Mouse (Mus musculus): ENCODE data around the gene Hist1h3b. TPM values are rescaled to one million over a fixed set of nuclear protein-coding genes. Genes with fewer than 3 reads are reported as not detected.

Gene Hist1h3b
- total RNA-seq (2023), result 1,000 to 10,000 TPM; 1,352 to 1,548 TPM

GRCm38 (mm10) chr13:23752067-23752741 lies at the start of gene Hist1h3b:
TSS of gene Hist1h3b (plus strand) at chr13:23752267.

DNA sequence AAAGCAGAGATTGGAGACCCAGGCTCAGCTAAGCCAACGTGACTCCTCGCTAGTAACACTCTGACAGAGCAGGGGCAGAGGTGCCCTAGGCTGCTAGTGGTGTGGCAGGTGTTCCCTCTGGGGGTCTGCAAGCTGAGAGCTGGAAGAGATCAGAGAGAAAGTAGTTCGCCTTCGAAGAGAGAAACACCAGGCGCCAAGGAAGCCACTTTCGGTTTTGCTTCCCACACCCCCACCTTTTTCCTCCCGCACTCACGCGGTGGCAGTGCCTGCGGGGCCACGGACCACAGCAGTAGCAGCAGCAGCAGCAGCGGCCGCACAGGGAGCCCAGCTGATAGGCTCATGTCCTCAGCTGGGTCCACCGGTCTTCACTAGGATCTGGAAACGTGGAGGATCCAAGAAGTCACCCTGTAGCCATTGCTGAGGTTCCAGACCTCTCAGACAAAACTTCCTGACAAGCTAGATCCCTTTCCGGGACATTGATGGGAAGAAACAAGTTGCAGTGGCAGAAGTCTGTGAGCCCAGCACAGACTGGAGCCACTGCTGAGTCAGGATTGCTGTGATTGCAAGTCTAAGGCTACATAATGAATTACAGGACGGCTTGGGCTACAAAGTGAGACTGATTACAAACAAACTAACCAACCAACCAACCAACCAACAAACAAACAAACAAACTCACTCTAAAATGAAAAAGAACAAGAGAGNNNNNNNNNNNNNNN lies 41.5 kb upstream of the Hist1h3b start, which contains the start of gene Hfe:
Gene Hfe (minus strand): TSS at position 481 of the 716 bp plus-strand sequence.

GRCm38 (mm10) chr13:23738677-23739068 lies 13.4 kb upstream of the Hist1h3b start, which contains the start of gene Hist1h1c:
TSS of gene Hist1h1c (plus strand) at chr13:23738808.

DNA sequence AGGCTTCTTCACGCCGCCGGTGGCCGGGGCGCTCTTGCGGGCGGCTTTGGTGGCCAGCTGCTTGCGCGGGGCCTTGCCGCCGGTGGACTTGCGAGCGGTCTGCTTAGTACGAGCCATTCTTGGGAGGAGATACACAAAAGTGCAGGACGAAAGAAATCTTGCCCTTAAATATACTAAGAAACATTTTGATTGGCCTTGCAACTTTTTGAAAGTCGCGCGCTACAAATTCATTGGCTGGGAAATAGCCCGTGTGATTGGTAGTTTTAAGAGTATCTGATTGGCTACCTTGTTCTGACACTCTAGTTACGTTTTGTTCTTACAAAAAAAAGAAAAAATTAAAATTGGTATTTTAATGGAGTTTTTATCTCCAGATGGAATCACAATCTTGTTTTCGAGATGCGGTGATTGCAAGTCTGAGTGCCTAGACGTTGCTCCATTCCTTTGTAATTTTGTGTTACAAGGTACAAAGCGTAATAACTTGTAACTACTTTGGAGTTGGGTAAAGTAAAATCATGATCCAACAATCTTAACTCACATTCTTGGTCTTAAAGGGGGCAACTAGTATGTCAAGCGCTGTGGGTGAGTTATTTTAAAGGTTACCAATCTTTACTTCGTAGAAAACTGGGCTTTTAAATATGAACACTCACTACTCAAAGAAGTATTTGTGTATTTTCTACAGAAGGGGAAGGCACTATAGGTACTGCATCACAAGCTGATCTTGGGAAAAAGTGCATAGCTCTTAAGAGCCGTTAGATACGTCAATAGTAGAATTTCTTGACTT lies 6.5 kb upstream of the Hist1h3b start, which contains the start of gene Hist1h3c:
Gene Hist1h3c (minus strand): TSS at position 222 of the 781 bp plus-strand sequence.

GRCm38 (mm10) chr13:23746201-23747080 lies 5.6 kb upstream of the Hist1h3b start, which contains the start of gene Hist1h2bb:
TSS of gene Hist1h2bb (plus strand) at chr13:23746734.

DNA sequence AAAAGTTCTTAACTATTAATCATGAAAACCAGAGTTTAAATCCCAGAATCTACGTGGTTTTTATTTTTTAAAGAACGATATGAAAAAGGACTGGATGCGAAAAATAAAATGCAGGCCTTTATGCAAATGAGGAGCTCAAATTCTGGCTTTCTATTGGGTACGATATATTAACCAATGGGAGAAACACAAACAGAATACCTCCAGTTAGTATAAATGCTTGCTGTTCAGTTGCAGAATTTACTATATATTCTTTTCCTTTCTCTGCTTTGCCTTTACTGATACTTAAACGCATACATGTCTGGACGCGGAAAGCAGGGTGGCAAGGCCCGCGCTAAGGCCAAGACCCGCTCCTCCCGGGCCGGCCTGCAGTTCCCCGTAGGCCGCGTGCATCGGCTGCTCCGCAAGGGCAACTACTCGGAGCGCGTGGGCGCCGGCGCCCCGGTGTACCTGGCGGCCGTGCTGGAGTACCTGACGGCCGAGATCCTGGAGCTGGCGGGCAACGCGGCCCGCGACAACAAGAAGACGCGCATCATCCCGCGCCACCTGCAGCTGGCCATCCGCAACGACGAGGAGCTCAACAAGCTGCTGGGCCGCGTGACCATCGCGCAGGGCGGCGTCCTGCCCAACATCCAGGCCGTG lies 1.1 kb upstream of the Hist1h3b start, which contains the start of gene Hist1h2ab:
Gene Hist1h2ab (plus strand): TSS at position 288 of the 639 bp plus-strand sequence.

DNA sequence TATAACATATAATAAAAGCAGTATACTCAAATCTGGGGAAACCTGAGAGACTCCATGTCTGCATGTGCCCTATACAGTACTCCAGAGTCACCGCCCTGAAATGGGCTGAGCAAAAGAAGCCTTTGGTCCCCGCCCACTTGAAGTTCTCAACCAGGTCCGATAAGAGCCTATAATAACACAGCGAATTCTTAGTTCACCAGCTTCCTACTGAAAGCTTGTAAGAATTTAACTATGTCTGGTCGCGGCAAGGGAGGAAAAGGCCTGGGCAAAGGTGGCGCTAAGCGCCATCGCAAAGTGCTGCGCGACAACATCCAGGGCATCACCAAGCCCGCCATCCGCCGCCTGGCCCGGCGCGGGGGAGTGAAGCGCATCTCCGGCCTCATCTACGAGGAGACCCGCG lies 4.7 kb downstream of the Hist1h3b start, which contains the start of gene Hist1h4b:
Gene Hist1h4b (plus strand): TSS at position 224 of the 400 bp plus-strand sequence.

DNA sequence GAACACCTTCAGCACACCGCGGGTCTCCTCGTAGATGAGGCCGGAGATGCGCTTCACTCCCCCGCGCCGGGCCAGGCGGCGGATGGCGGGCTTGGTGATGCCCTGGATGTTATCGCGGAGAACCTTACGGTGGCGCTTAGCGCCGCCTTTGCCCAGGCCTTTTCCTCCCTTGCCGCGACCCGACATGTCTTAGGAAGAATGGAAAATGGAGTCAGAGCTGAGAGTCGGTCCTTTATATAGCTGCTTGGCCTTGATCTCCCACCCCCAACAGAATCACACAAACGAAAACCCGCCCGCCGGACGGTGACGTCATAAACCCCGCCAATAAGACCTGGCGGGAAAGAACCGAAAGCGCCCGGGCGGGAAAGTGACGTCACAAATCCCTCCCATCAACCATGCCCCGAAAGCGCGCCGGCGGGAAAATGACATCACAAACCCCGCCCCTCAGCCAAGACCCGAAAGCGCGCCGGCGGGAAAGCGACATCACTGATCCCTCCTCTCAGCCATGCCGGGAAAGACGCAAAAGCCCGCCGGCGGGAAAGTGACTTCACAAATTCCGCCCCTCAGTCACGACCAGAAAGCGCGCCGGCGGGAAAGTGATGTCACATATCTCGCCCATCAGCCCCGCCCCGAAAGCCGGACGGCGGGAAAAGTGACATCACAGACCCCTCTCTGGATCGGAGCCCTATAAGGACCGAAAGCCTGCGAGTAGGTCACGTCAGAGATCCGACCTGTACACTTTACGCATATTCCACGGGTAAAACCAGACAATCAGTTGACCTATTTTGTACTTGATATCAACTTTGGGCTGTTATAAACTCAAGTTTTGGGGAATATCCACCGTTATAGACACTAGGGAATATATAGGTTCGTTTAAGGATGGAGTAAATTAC lies 9.2 kb downstream of the Hist1h3b start, which contains the start of gene Hist1h4a:
Gene Hist1h4a (minus strand): TSS at position 259 of the 893 bp plus-strand sequence.

DNA sequence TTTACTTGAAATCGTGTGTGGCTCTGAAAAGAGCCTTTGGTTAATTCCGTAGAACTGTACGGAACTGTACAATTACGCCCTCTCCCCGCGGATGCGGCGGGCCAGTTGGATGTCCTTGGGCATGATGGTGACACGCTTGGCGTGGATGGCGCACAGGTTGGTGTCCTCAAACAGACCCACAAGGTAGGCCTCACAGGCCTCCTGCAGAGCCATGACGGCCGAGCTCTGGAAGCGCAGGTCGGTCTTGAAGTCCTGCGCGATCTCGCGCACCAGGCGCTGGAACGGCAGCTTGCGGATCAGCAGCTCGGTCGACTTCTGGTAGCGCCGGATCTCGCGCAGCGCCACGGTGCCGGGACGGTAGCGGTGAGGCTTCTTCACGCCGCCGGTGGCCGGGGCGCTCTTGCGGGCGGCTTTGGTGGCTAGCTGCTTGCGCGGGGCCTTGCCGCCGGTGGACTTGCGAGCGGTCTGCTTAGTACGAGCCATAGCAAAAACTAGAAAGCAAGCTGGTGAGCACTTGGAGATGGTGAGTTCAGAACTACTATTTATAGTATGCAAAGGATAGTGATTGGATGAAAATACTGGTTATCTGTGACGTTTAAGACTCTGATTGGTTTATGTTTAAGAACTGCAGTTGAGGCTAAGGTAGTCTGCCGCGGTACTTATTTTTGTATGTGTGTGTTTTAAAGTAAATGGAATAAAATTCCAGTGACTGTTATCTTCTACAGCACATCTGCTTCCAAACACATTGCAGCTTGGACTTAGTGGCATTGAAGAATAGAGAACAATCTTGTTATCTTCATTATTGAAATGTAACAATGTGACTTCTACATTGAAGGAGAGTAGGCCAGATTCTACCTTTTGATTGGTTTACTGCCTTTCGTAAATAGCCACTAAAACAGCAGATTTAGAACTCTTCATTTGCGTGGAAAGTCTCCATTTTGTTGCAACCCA lies 10.1 kb downstream of the Hist1h3b start, which contains the start of gene Hist1h3a:
Gene Hist1h3a (minus strand): TSS at position 516 of the 951 bp plus-strand sequence.

GRCm38 (mm10) chr13:23763586-23764323 lies 11.7 kb downstream of the Hist1h3b start, which contains the start of gene Hist1h1a:
TSS of gene Hist1h1a (plus strand) at chr13:23763666.

DNA sequence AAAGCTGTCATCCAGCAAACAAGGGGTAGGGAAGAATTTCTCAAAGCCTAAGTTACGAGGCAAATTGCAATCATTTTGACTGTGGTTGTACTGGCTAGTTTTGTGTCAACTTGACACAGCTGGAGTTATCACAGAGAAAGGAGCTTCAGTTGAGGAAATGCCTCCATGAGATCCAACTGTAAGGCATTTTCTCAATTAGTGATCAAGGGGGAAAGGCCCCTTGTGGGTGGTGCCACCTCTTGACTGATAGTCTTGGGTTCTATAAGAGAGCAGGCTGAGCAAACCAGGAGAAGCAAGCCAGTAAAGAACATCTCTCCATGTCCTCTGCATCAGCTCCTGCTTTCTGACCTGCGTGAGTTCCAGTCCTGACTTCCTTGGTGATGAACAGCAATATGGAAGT lies 17.5 kb downstream of the Hist1h3b start, which contains the start of gene Trim38:
Gene Trim38 (plus strand): TSS at position 301 of the 400 bp plus-strand sequence.

Other genes with a start within 250 kb of the Hist1h3b start
- gene Hist1h4h, start 221.2 kb upstream of the Hist1h3b start, total RNA-seq (2023), result 1,000 to 10,000 TPM; 1,672 to 1,684 TPM
- 1,000 to 10,000 TPM; 1,080 to 1,089 TPM for gene Hist1h2af, start 218.4 kb upstream of the Hist1h3b start, total RNA-seq (2023)
- 100 to 1,000 TPM; 354 to 358 TPM for gene Hist1h3g, start 216.8 kb upstream of the Hist1h3b start, total RNA-seq (2023)
- gene Hist1h2bh, start 208.9 kb upstream of the Hist1h3b start, total RNA-seq (2023), result 100 to 1,000 TPM; 133 to 136 TPM
- gene Hist1h3f, start 208.2 kb upstream of the Hist1h3b start, total RNA-seq (2023), result 100 to 1,000 TPM; 457 to 468 TPM
- gene Hist1h4f, start 200.6 kb upstream of the Hist1h3b start, total RNA-seq (2023), result 1,000 to 10,000 TPM; 2,366 to 2,514 TPM
- 100 to 1,000 TPM; 108 to 121 TPM for gene Hist1h1d, start 199.0 kb upstream of the Hist1h3b start, total RNA-seq (2023)
- gene Hist1h3e, start 189.9 kb upstream of the Hist1h3b start, total RNA-seq (2023), result 100 to 1,000 TPM; 839 to 947 TPM
- 100 to 1,000 TPM; 191 to 199 TPM for gene Hist1h2ae, start 181.0 kb upstream of the Hist1h3b start, total RNA-seq (2023)
- 1,000 to 10,000 TPM; 1,545 to 1,845 TPM for gene Hist1h2bg, start 180.9 kb upstream of the Hist1h3b start, total RNA-seq (2023)
- 1,000 to 10,000 TPM; 1,042 to 1,254 TPM for gene Hist1h2bf, start 178.1 kb upstream of the Hist1h3b start, total RNA-seq (2023)
- gene Hist1h2ad, start 177.9 kb upstream of the Hist1h3b start, total RNA-seq (2023), result 100 to 1,000 TPM; 115 to 121 TPM
- 100 to 1,000 TPM; 147 to 159 TPM for gene Hist1h3d, start 176.5 kb upstream of the Hist1h3b start, total RNA-seq (2023)
- 100 to 1,000 TPM; 726 to 742 TPM for gene Hist1h4d, start 170.7 kb upstream of the Hist1h3b start, total RNA-seq (2023)
- gene Hist1h2be, start 131.1 kb upstream of the Hist1h3b start, total RNA-seq (2023), result 100 to 1,000 TPM; 103 to 111 TPM
- gene Hist1h1e, start 129.7 kb upstream of the Hist1h3b start, total RNA-seq (2023), result 100 to 1,000 TPM; 779 TPM
- 10 to 100 TPM; 48.0 to 51.5 TPM for gene Hist1h2ac, start 68.3 kb upstream of the Hist1h3b start, total RNA-seq (2023)
- gene Hist1h2bc, start 68.1 kb upstream of the Hist1h3b start, total RNA-seq (2023), result 100 to 1,000 TPM in 1 of 2 experiments, 10 to 100 TPM in 1; 97.4 to 109 TPM
- 1 to 10 TPM in 1 of 2 experiments, under 1 TPM in 1; 0.86 to 1.1 TPM for gene Hist1h1t, start 56.5 kb upstream of the Hist1h3b start, total RNA-seq (2023)
- 100 to 1,000 TPM; 391 to 419 TPM for gene Hist1h4c, start 53.8 kb upstream of the Hist1h3b start, total RNA-seq (2023)
- 1 to 10 TPM; 4.2 to 6.6 TPM for gene Hfe, start 41.4 kb upstream of the Hist1h3b start, total RNA-seq (2023)
- 1,000 to 10,000 TPM; 1,619 to 1,663 TPM for gene Hist1h1c, start 13.5 kb upstream of the Hist1h3b start, total RNA-seq (2023)
- gene Hist1h3c, start 6.7 kb upstream of the Hist1h3b start, total RNA-seq (2023), result 100 to 1,000 TPM; 617 to 658 TPM
- gene Hist1h2bb, start 5.5 kb upstream of the Hist1h3b start, total RNA-seq (2023), result 100 to 1,000 TPM; 868 to 875 TPM
- 1,000 to 10,000 TPM; 1,294 to 1,569 TPM for gene Hist1h2ab, start 1.1 kb upstream of the Hist1h3b start, total RNA-seq (2023)
- gene Hist1h4b, start 4.7 kb downstream of the Hist1h3b start, total RNA-seq (2023), result 100 to 1,000 TPM; 569 to 600 TPM
- gene Hist1h4a, start 9.0 kb downstream of the Hist1h3b start, total RNA-seq (2023), result 100 to 1,000 TPM; 541 to 562 TPM
- gene Hist1h3a, start 10.1 kb downstream of the Hist1h3b start, total RNA-seq (2023), result 1,000 to 10,000 TPM in 1 of 2 experiments, 100 to 1,000 TPM in 1; 878 to 1,040 TPM
- gene Hist1h1a, start 11.4 kb downstream of the Hist1h3b start, total RNA-seq (2023), result 100 to 1,000 TPM; 455 to 460 TPM
- not detected for gene Trim38, start 17.6 kb downstream of the Hist1h3b start, total RNA-seq (2023)
- not detected for gene Slc17a2, start 54.7 kb downstream of the Hist1h3b start, total RNA-seq (2023)
- not detected for gene Slc17a3, start 87.2 kb downstream of the Hist1h3b start, total RNA-seq (2023)
- gene Slc17a1, start 115.5 kb downstream of the Hist1h3b start, total RNA-seq (2023), result not detected
- gene Slc17a4, start 162.7 kb downstream of the Hist1h3b start, total RNA-seq (2023), result not detected
- not detected for gene Hist1h2ba, start 181.9 kb downstream of the Hist1h3b start, total RNA-seq (2023)
- not detected for gene Hist1h2aa, start 182.2 kb downstream of the Hist1h3b start, total RNA-seq (2023)
- gene Scgn, start 238.9 kb downstream of the Hist1h3b start, total RNA-seq (2023), result not detected

Data from neutrophil, adult 59 days (primary cell).